Mouse (Mus musculus): ENCODE measurements around the gene Prss36. TPM values are rescaled to one million over a fixed set of nuclear protein-coding genes. Genes with fewer than 3 reads are reported as not detected.

Prss36 gene
- polyA plus RNA-seq, 1 experiment = 4.3 TPM

- H3K4me3 ChIP-seq (replicated peaks; ENCODE audit: control insufficient read depth, low read depth, low read length) = no peak overlapping the region
- no peak overlapping the region for H3K27ac ChIP-seq (ENCODE audit: control insufficient read depth, insufficient read depth, low read depth, low read length, poor library complexity)
- WGBS = 80% methylated on average over 5 of the region's 5 CpGs
These were observed 52.0 kb downstream of the Prss36 start for GRCm38 (mm10) chr7:127894480-127894879.

DNA sequence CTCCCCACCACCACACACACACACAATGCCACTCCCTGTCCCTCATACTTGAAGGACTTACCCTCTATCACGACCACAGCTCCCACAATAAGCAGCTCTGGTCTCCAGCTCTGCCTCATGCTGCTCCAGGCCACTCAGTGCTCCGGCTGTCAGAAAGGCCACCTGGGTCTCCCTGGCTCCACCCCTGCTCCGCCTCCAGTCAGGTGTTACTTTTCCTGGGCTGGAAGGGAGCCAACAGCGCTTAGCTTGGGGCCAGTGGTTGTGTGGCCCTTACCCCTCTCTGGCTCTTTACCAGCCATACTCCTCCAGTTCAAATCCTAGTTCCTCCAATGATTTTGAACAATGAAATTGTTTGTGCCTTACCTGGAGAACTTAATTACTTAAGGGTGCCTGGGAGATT is 55.7 kb downstream of the Prss36 start, which contains the start of gene Prss53:
TSS of gene Prss53 (minus strand) at position 173 of the 400 bp plus-strand sequence.
- WGBS = 75% methylated on average over 4 of the region's 4 CpGs
- Histone ChIP-seq H3K4me3 (replicated peaks; ENCODE audit: control insufficient read depth, low read depth, low read length) (no peak within 1 kb of the TSS), H3K27ac (ENCODE audit: control insufficient read depth, insufficient read depth, low read depth, low read length, poor library complexity) (no peak within 1 kb of the TSS), H3K4me1 (ENCODE audit: control insufficient read depth, insufficient read depth, low read length) (peaks cover 1% of the 10 kb centered on the region; the same call in 1 of the 2 replicates)
- TF ChIP-seq POLR2A (IDR thresholded peaks at IDR 0.05; ENCODE audit: borderline replicate concordance, control insufficient read depth, low read depth, low read length) = no peak
- TF ChIP-seq CTCF (IDR thresholded peaks at IDR 0.05; ENCODE audit: control insufficient read depth, insufficient read depth, low read length) = no peak

More at GRCm38 (mm10) chr7:127894480-127894879, 52.0 kb downstream of the Prss36 start:
- TF ChIP-seq CTCF (IDR thresholded peaks at IDR 0.05; ENCODE audit: control insufficient read depth, insufficient read depth, low read length) = no peak
- TF ChIP-seq POLR2A (IDR thresholded peaks at IDR 0.05; ENCODE audit: borderline replicate concordance, control insufficient read depth, low read depth, low read length) = no peak
- peaks cover 1% of the 10 kb centered on the region for H3K4me1 ChIP-seq (ENCODE audit: control insufficient read depth, insufficient read depth, low read length)

DNA sequence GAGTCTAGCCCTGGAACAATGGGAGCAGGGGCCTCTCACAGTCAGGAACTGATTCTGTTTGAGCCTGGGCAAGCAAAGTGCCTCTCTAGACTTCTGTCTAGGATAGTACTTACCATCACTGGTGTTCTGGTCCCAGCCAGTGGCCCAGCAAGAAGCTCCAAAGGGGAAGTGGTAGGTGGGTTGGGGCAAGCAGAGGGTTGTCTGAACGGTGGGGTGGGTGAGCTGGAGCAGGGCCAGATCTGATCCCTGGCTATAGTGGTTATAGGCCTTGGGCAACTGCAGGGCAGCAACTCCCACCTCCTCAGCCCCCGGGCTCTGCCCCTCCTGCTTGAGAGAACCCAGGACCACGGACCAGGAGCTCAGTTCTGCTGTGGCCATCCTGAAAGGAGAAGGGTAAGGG is 57.7 kb downstream of the Prss36 start:
- Histone ChIP-seq H3K4me3 (replicated peaks; ENCODE audit: control insufficient read depth, low read depth, low read length) (no peak overlapping the region), H3K27ac (ENCODE audit: control insufficient read depth, insufficient read depth, low read depth, low read length, poor library complexity) (no peak overlapping the region), H3K4me1 (ENCODE audit: control insufficient read depth, insufficient read depth, low read length) (no peaks in the 10 kb centered on the region)
- TF ChIP-seq CTCF (IDR thresholded peaks at IDR 0.05; ENCODE audit: control insufficient read depth, insufficient read depth, low read length) = no peak
- TF ChIP-seq POLR2A (IDR thresholded peaks at IDR 0.05; ENCODE audit: borderline replicate concordance, control insufficient read depth, low read depth, low read length) = no peak
- 14% methylated on average over 3 of the region's 3 CpGs for WGBS

DNA sequence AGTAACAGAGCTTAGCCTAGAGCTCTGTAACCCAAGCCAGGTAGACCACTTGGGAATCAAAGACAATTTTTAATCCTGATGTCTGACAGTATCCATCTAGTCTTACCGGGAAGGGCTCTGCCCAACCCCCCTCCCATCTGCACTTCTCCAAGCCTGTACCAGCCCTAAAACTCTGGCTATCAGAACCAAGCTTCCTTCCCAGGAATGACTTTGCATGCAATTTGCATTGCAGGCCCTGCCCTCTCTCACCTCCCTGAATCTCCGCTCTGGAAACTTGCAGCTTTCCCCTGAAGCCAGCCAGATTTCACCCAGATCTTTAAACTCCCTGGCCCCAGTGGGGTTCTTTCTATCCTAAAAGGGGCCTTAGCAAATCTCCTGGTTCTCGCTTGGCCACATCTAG is 58.7 kb downstream of the Prss36 start:
- no peak overlapping the region for H3K4me3 ChIP-seq (replicated peaks; ENCODE audit: control insufficient read depth, low read depth, low read length)
- TF ChIP-seq CTCF (IDR thresholded peaks at IDR 0.05; ENCODE audit: control insufficient read depth, insufficient read depth, low read length) (no peak), POLR2A (IDR thresholded peaks at IDR 0.05; ENCODE audit: borderline replicate concordance, control insufficient read depth, low read depth, low read length) (no peak)
- no peaks in the 10 kb centered on the region for H3K4me1 ChIP-seq (ENCODE audit: control insufficient read depth, insufficient read depth, low read length)
- 90% methylated on average over 3 of the region's 3 CpGs for WGBS
- H3K27ac ChIP-seq (ENCODE audit: control insufficient read depth, insufficient read depth, low read depth, low read length, poor library complexity) = no peak overlapping the region

DNA sequence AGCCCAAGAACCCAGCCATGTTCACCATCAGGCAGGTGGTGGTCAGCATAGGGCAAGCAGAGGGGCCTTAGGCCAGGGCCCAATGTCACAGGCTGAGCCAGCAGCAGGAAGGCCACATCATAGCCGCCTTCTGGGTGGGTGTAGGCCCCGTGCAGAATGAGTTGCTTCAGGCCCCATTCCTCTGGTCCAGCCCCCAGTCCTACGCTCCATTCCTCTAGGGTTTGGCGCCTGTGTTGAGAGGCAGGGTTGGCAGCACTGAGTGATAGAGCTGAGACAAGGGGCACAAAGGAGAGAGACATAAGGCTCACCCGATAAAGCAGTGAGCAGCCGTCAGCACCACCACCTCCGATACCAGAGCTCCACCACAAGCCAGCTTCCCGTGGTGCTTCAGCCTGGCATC is 59.3 kb downstream of the Prss36 start:
- no peak overlapping the region for H3K4me3 ChIP-seq (replicated peaks; ENCODE audit: control insufficient read depth, low read depth, low read length)
- no peak for TF ChIP-seq POLR2A (IDR thresholded peaks at IDR 0.05; ENCODE audit: borderline replicate concordance, control insufficient read depth, low read depth, low read length)
- 77% methylated on average over 8 of the region's 8 CpGs for WGBS
- H3K4me1 ChIP-seq (ENCODE audit: control insufficient read depth, insufficient read depth, low read length) = no peaks in the 10 kb centered on the region
- no peak overlapping the region for H3K27ac ChIP-seq (ENCODE audit: control insufficient read depth, insufficient read depth, low read depth, low read length, poor library complexity)

- TF ChIP-seq CTCF (IDR thresholded peaks at IDR 0.05; ENCODE audit: control insufficient read depth, insufficient read depth, low read length) (no peak), POLR2A (IDR thresholded peaks at IDR 0.05; ENCODE audit: borderline replicate concordance, control insufficient read depth, low read depth, low read length) (no peak)
- Histone ChIP-seq H3K4me1 (ENCODE audit: control insufficient read depth, insufficient read depth, low read length) (no peaks in the 10 kb centered on the region), H3K27ac (ENCODE audit: control insufficient read depth, insufficient read depth, low read depth, low read length, poor library complexity) (no peak overlapping the region), H3K4me3 (replicated peaks; ENCODE audit: control insufficient read depth, low read depth, low read length) (no peak overlapping the region)
- 90% methylated on average over 6 of the region's 6 CpGs for WGBS
These were observed 60.0 kb downstream of the Prss36 start for GRCm38 (mm10) chr7:127886551-127886950.

- H3K4me3 ChIP-seq (replicated peaks; ENCODE audit: control insufficient read depth, low read depth, low read length) = no peak overlapping the region
- H3K4me1 ChIP-seq (ENCODE audit: control insufficient read depth, insufficient read depth, low read length) = no peaks in the 10 kb centered on the region
- H3K27ac ChIP-seq (ENCODE audit: control insufficient read depth, insufficient read depth, low read depth, low read length, poor library complexity) = no peak overlapping the region
- TF ChIP-seq POLR2A (IDR thresholded peaks at IDR 0.05; ENCODE audit: borderline replicate concordance, control insufficient read depth, low read depth, low read length) (no peak), CTCF (IDR thresholded peaks at IDR 0.05; ENCODE audit: control insufficient read depth, insufficient read depth, low read length) (no peak)
- 43% methylated on average over 6 of the region's 6 CpGs for WGBS
These were observed 60.6 kb downstream of the Prss36 start for GRCm38 (mm10) chr7:127885951-127886350.

Other genes with a start within 250 kb of the Prss36 start
- gene Bcl7c, start 237.8 kb downstream of the Prss36 start, polyA plus RNA-seq (2011; ENCODE audit: insufficient read depth, insufficient read length, low replicate concordance, missing spikeins) = 44.5 and 65.5 TPM in 2 replicates
- gene Ctf1, start 234.0 kb downstream of the Prss36 start, polyA plus RNA-seq (2011; ENCODE audit: insufficient read depth, insufficient read length, low replicate concordance, missing spikeins) = not detected in 2 replicates
- not detected in 2 replicates for gene Ctf2, start 214.6 kb downstream of the Prss36 start, polyA plus RNA-seq (2011; ENCODE audit: insufficient read depth, insufficient read length, low replicate concordance, missing spikeins)
- 18.8 and 23.0 TPM in 2 replicates for gene Fbxl19, start 202.2 kb downstream of the Prss36 start, polyA plus RNA-seq (2011; ENCODE audit: insufficient read depth, insufficient read length, low replicate concordance, missing spikeins)
- gene Orai3, start 176.9 kb downstream of the Prss36 start, polyA plus RNA-seq (2011; ENCODE audit: insufficient read depth, insufficient read length, low replicate concordance, missing spikeins) = 7.6 and 14.6 TPM in 2 replicates
- gene Setd1a, start 170.1 kb downstream of the Prss36 start, polyA plus RNA-seq (2011; ENCODE audit: insufficient read depth, insufficient read length, low replicate concordance, missing spikeins) = 24.2 and 36.3 TPM in 2 replicates
- gene Gm49388, start 161.1 kb downstream of the Prss36 start, polyA plus RNA-seq (2011; ENCODE audit: insufficient read depth, insufficient read length, low replicate concordance, missing spikeins) = 0.75 TPM in 1 of 2 replicates, not detected in the other
- gene Hsd3b7, start 146.1 kb downstream of the Prss36 start, polyA plus RNA-seq (2011; ENCODE audit: insufficient read depth, insufficient read length, low replicate concordance, missing spikeins) = 13.3 and 23.4 TPM in 2 replicates
- gene Stx4a, start 122.4 kb downstream of the Prss36 start, polyA plus RNA-seq (2011; ENCODE audit: insufficient read depth, insufficient read length, low replicate concordance, missing spikeins) = 246 and 342 TPM in 2 replicates
- 1.1 and 1.8 TPM in 2 replicates for gene Stx1b, start 122.2 kb downstream of the Prss36 start, polyA plus RNA-seq (2011; ENCODE audit: insufficient read depth, insufficient read length, low replicate concordance, missing spikeins)
- 15.9 and 24.7 TPM in 2 replicates for gene Zfp646, start 70.5 kb downstream of the Prss36 start, polyA plus RNA-seq (2011; ENCODE audit: insufficient read depth, insufficient read length, low replicate concordance, missing spikeins)
- 4.0 and 8.3 TPM in 2 replicates for gene Zfp668, start 69.9 kb downstream of the Prss36 start, polyA plus RNA-seq (2011; ENCODE audit: insufficient read depth, insufficient read length, low replicate concordance, missing spikeins)
- gene Prss53, start 55.8 kb downstream of the Prss36 start, polyA plus RNA-seq (2011; ENCODE audit: insufficient read depth, insufficient read length, low replicate concordance, missing spikeins) = 1.6 TPM in 1 of 2 replicates, not detected in the other
- not detected in 2 replicates for gene Gm21974, start 51.3 kb downstream of the Prss36 start, polyA plus RNA-seq (2011; ENCODE audit: insufficient read depth, insufficient read length, low replicate concordance, missing spikeins)
- 15.1 and 22.3 TPM in 2 replicates for gene Vkorc1, start 51.1 kb downstream of the Prss36 start, polyA plus RNA-seq (2011; ENCODE audit: insufficient read depth, insufficient read length, low replicate concordance, missing spikeins)
- gene Bckdk, start 42.6 kb downstream of the Prss36 start, polyA plus RNA-seq (2011; ENCODE audit: insufficient read depth, insufficient read length, low replicate concordance, missing spikeins) = 42.4 and 66.8 TPM in 2 replicates
- 14.5 and 15.7 TPM in 2 replicates for gene Kat8, start 34.2 kb downstream of the Prss36 start, polyA plus RNA-seq (2011; ENCODE audit: insufficient read depth, insufficient read length, low replicate concordance, missing spikeins)
- 1.8 TPM in 1 of 2 replicates, not detected in the other for gene Prss8, start 16.6 kb downstream of the Prss36 start, polyA plus RNA-seq (2011; ENCODE audit: insufficient read depth, insufficient read length, low replicate concordance, missing spikeins)
- gene Fus, start 20.7 kb upstream of the Prss36 start, polyA plus RNA-seq (2011; ENCODE audit: insufficient read depth, insufficient read length, low replicate concordance, missing spikeins) = 627 and 763 TPM in 2 replicates
- 17.7 and 19.9 TPM in 2 replicates for gene Pycard, start 47.1 kb upstream of the Prss36 start, polyA plus RNA-seq (2011; ENCODE audit: insufficient read depth, insufficient read length, low replicate concordance, missing spikeins)
- 0.45 and 1.1 TPM in 2 replicates for gene Trim72, start 57.2 kb upstream of the Prss36 start, polyA plus RNA-seq (2011; ENCODE audit: insufficient read depth, insufficient read length, low replicate concordance, missing spikeins)
- 15.4 and 60.8 TPM in 2 replicates for gene Itgam, start 115.9 kb upstream of the Prss36 start, polyA plus RNA-seq (2011; ENCODE audit: insufficient read depth, insufficient read length, low replicate concordance, missing spikeins)
- 8.2 and 16.7 TPM in 2 replicates for gene Gm49368, start 116.0 kb upstream of the Prss36 start, polyA plus RNA-seq (2011; ENCODE audit: insufficient read depth, insufficient read length, low replicate concordance, missing spikeins)
- gene Itgax, start 182.8 kb upstream of the Prss36 start, polyA plus RNA-seq (2011; ENCODE audit: insufficient read depth, insufficient read length, low replicate concordance, missing spikeins) = 1.2 and 9.5 TPM in 2 replicates
- gene Itgad, start 207.7 kb upstream of the Prss36 start, polyA plus RNA-seq (2011; ENCODE audit: insufficient read depth, insufficient read length, low replicate concordance, missing spikeins) = 5.9 and 9.8 TPM in 2 replicates